ENCODE assay signal across 18 mouse cellular contexts in genomic region chr16:89799772-89800171, GRCm38 (mm10).
DNase-seq lines count a peak whose midpoint lies in the region; ATAC-seq and TF ChIP-seq lines count a peak whose summit lies in the region.
"Had no signal": no experiment of that assay in that cellular context is flagged by ENCODE, and none has a peak within 500 bp of the region (broad histone marks: within the 10 kb centered on the region; RNA-seq: fewer than 3 reads in every experiment).

No protein-coding gene starts in this region.

- H3K4me3 ChIP-seq in lung, adult 2 months (replicated peaks; ENCODE audit: extremely low read depth, low read depth, low read length) = no peak overlapping the region
- no peak overlapping the region for H3K4me3 ChIP-seq in stomach, postnatal 0 days (ENCODE audit: low read depth, low read length)
- no peak overlapping the region for H3K4me3 ChIP-seq in liver, embryonic 11.5 days (ENCODE audit: low read depth, low read length)
- no peak overlapping the region for H3K4me3 ChIP-seq in thymus, adult 2 months (ENCODE audit: control insufficient read depth, insufficient read depth, low read length)
- H3K4me3 ChIP-seq: embryonic facial prominence, embryonic 13.5 days; forebrain, embryonic 12.5 days; heart, adult 2 months; heart, embryonic 12.5 days; hindbrain, embryonic 10.5 days had no signal

- H3K27ac ChIP-seq in stomach, postnatal 0 days (replicated peaks) = no peak overlapping the region
- no peak overlapping the region for H3K27ac ChIP-seq in liver, embryonic 11.5 days (ENCODE audit: low read depth, low read length)
- H3K27ac ChIP-seq in thymus, adult 2 months (ENCODE audit: control insufficient read depth, insufficient read depth, low read length) = no peak overlapping the region
- H3K27ac ChIP-seq: embryonic facial prominence, embryonic 13.5 days; forebrain, embryonic 12.5 days; heart, adult 2 months; hindbrain, embryonic 10.5 days; hindbrain, embryonic 14.5 days had no signal

- ATAC-seq in stomach, postnatal 0 days (ENCODE audit: low FRiP score, low TSS enrichment) = no peak
- ATAC-seq in liver, embryonic 11.5 days (replicated peaks; ENCODE audit: low FRiP score) = no peak
- ATAC-seq: forebrain, embryonic 16.5 days had no signal

- TF ChIP-seq POLR2A in lung, adult 2 months (IDR thresholded peaks at IDR 0.05; ENCODE audit: borderline replicate concordance, extremely low read depth, low read depth, low read length) = no peak
- no peak for TF ChIP-seq POLR2A in thymus, adult 2 months (IDR thresholded peaks at IDR 0.05; ENCODE audit: control insufficient read depth, extremely low read depth, insufficient read depth, low read length, poor library complexity)

- WGBS in lung, adult 2 months = 51% methylated on average over 12 of the region's 12 CpGs
- WGBS in stomach, postnatal 0 days = 63% methylated on average over 12 of the region's 12 CpGs
- 85% methylated on average over 12 of the region's 12 CpGs for WGBS in liver, embryonic 11.5 days
- 94% methylated on average over 12 of the region's 12 CpGs for WGBS in thymus, adult 2 months

- no peak for TF ChIP-seq EP300 in stomach, postnatal 0 days (optimal IDR thresholded peaks at IDR 0.05)

- H3K27me3 ChIP-seq in stomach, postnatal 0 days (ENCODE audit: control insufficient read depth, insufficient read depth, low read length) = no peaks in the 10 kb centered on the region
- H3K27me3 ChIP-seq in liver, embryonic 11.5 days (replicated peaks; ENCODE audit: control insufficient read depth, insufficient read depth, low read length) = no peaks in the 10 kb centered on the region
- no peaks in the 10 kb centered on the region for H3K27me3 ChIP-seq in thymus, adult 2 months (ENCODE audit: control insufficient read depth, insufficient read depth, low read length)
- H3K27me3 ChIP-seq: embryonic facial prominence, embryonic 13.5 days; forebrain, embryonic 12.5 days; heart, embryonic 12.5 days had no signal

- H3K36me3 ChIP-seq in stomach, postnatal 0 days (ENCODE audit: control insufficient read depth, insufficient read depth, low read length) = peaks cover 2% of the 10 kb centered on the region; the same call in 1 of the 2 replicates
- peaks cover 4% of the 10 kb centered on the region for H3K36me3 ChIP-seq in liver, embryonic 11.5 days (ENCODE audit: control insufficient read depth, insufficient read depth, low read length)
- no peaks in the 10 kb centered on the region for H3K36me3 ChIP-seq in thymus, adult 2 months (ENCODE audit: control insufficient read depth, insufficient read depth, low read length)

- no peak overlapping the region for H3K4me2 ChIP-seq in stomach, postnatal 0 days (replicated peaks; ENCODE audit: low read depth)
- H3K4me2 ChIP-seq in liver, embryonic 11.5 days = no peak overlapping the region
- H3K4me2 ChIP-seq: embryonic facial prominence, embryonic 13.5 days; forebrain, embryonic 12.5 days; heart, embryonic 12.5 days; hindbrain, embryonic 14.5 days had no signal

- TF ChIP-seq CTCF in lung, adult 2 months (IDR thresholded peaks at IDR 0.05; ENCODE audit: insufficient read depth, low read length) = no peak
- peak; percentile 19; the same call in 1 of the 2 replicates for TF ChIP-seq CTCF in stomach, postnatal 0 days (IDR thresholded peaks at IDR 0.05; ENCODE audit: low read depth)
- no peak for TF ChIP-seq CTCF in thymus, adult 2 months (IDR thresholded peaks at IDR 0.05; ENCODE audit: borderline replicate concordance, control insufficient read depth, extremely low read depth, insufficient read depth, low read length, poor library complexity)

- peak; percentile 65 for DNase-seq in brain, adult 2 months (ENCODE audit: low read depth, low spot score)
- DNase-seq in lung, adult 2 months = peak; percentile 15
- peak; percentile 56 for DNase-seq in lung, postnatal 14 days
- no peak for DNase-seq in stomach, postnatal 0 days (ENCODE audit: low spot score)
- no peak for DNase-seq in testis, postnatal 14 days (ENCODE audit: low spot score)
- no peak for DNase-seq in liver, embryonic 11.5 days (ENCODE audit: low spot score)
- no peak for DNase-seq in thymus, adult 2 months
- DNase-seq: adrenal gland, postnatal 10 days; cerebellum, adult 2 months; cerebellum, postnatal 14 days; gastrocnemius, postnatal 14 days; heart, adult 2 months had no signal

- no peak overlapping the region for H3K9ac ChIP-seq in stomach, postnatal 0 days (ENCODE audit: low read length)
- no peak overlapping the region for H3K9ac ChIP-seq in liver, embryonic 11.5 days (ENCODE audit: low read depth, low read length)
- H3K9ac ChIP-seq: embryonic facial prominence, embryonic 13.5 days; forebrain, embryonic 12.5 days; heart, embryonic 12.5 days; hindbrain, embryonic 14.5 days had no signal

- no peaks in the 10 kb centered on the region for H3K4me1 ChIP-seq in lung, adult 2 months (ENCODE audit: control insufficient read depth, insufficient read depth, low read length)
- H3K4me1 ChIP-seq in stomach, postnatal 0 days (replicated peaks; ENCODE audit: control insufficient read depth, insufficient read depth) = no peaks in the 10 kb centered on the region
- no peaks in the 10 kb centered on the region for H3K4me1 ChIP-seq in liver, embryonic 11.5 days (replicated peaks; ENCODE audit: control insufficient read depth, insufficient read depth, low read length)
- H3K4me1 ChIP-seq in thymus, adult 2 months (replicated peaks; ENCODE audit: control insufficient read depth, insufficient read depth, low read length) = no peaks in the 10 kb centered on the region
- H3K4me1 ChIP-seq: forebrain, embryonic 12.5 days; hindbrain, embryonic 10.5 days had no signal

- H3K9me3 ChIP-seq in stomach, postnatal 0 days (ENCODE audit: control insufficient read depth, low read length) = no peaks in the 10 kb centered on the region
- no peaks in the 10 kb centered on the region for H3K9me3 ChIP-seq in liver, embryonic 11.5 days (ENCODE audit: control insufficient read depth, low read length)
- H3K9me3 ChIP-seq: embryonic facial prominence, embryonic 13.5 days; forebrain, embryonic 12.5 days; heart, embryonic 12.5 days; hindbrain, embryonic 10.5 days had no signal

Comparison
In these comparisons a context has a peak if more than half of its experiments do, and no peak if none do; other contexts are left out.
1. DNase-seq: peak in brain, adult 2 months (single experiment), lung, adult 2 months (single experiment) and lung, postnatal 14 days (single experiment); none in stomach, postnatal 0 days (single experiment), testis, postnatal 14 days (single experiment), liver, embryonic 11.5 days (single experiment) and thymus, adult 2 months (single experiment).